Mouse (Mus musculus) liver, embryonic 14.5 days (tissue): ENCODE data around the gene Heatr5b.

Source experiments
- CTCF ChIP-seq: IDR thresholded peaks from 2 replicates; pipeline ENCODE4 v1.5.1; 2016; ENCODE audit warnings: antibody characterized with exemption, low read depth, control low read depth
- EP300 ChIP-seq: IDR thresholded peaks from 2 replicates; pipeline ENCODE4 v1.6.1; 2016; ENCODE audit warnings: antibody characterized with exemption, low read depth

DNA sequence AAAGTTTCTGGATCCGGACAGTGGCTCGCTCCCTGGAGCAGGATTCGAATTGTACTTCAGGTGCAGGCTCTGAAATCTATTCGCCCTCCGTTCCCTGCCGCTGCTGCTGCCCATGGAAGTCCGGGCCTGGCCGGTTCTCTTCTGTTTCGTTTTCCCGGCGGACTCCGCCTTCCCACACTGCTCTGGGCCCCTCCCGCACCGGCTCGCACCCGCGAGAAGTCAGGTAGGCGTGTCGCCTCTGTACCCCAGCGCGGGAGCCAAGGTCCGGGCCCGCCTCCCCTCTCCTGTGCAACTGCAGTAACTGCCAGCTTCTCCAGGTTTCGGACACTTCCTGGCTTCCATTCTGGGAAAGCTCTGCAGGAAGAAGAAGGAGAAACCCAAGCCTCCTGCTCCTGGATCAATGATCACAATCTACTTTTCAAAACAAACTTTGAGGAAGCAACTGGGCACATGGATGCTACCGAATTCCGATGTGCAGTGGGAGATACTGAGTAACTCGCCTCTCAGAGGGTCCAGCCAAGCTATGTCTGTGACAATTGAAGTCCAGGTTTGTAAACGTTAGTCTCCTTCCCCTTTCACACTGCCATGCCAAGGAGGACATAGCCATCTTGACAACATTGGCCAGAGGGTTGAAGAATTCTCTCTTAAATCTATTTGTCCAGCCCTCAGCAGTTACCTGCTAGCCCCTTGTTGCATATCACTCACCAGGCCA lies 47.4 kb upstream of the Heatr5b start, which contains the start of gene Eif2ak2:
- TF ChIP-seq CTCF = no peak
- peak; percentile 39; the same call in 1 of the 2 replicates for TF ChIP-seq EP300
